Mouse (Mus musculus) T-helper 1 cell (primary cell): ENCODE data around the gene Rab40c.

ENCODE experiments used
- in situ Hi-C: fragments of 300-600 bp; cut with MboI, MseI; formaldehyde crosslinking; loops from one replicate; pipeline ENCODE4 v1.15.1; 2025; ENCODE audit warnings: high pct_unique_total_duplicates

The Rab40c gene

GRCm38 (mm10) chr17:25843636-25844395 is 75.7 kb downstream of the Rab40c start:
- in situ Hi-C loops, result no loop called here

GRCm38 (mm10) chr17:25843122-25843521 is 76.4 kb downstream of the Rab40c start:
- in situ Hi-C loops, result no loop called here

GRCm38 (mm10) chr17:25842509-25842908 is 77.0 kb downstream of the Rab40c start:
- in situ Hi-C loops, result no loop called here

GRCm38 (mm10) chr17:25841117-25841880 is 78.2 kb downstream of the Rab40c start, which contains the start of gene Gm20683:
Gene Gm20683, minus strand, starts transcription at chr17:25841763.
- in situ Hi-C loops, result no loop called here

GRCm38 (mm10) chr17:25840519-25840918 is 79.0 kb downstream of the Rab40c start:
- in situ Hi-C loops, result no loop called here

- in situ Hi-C loops, result loop anchor here (10.0 kb wide), 1 partner anchor 825 kb away; the partner anchor contains the start of genes Cramp1l and Ift140
These were observed 79.9 kb downstream of the Rab40c start for GRCm38 (mm10) chr17:25839455-25840235.

DNA sequence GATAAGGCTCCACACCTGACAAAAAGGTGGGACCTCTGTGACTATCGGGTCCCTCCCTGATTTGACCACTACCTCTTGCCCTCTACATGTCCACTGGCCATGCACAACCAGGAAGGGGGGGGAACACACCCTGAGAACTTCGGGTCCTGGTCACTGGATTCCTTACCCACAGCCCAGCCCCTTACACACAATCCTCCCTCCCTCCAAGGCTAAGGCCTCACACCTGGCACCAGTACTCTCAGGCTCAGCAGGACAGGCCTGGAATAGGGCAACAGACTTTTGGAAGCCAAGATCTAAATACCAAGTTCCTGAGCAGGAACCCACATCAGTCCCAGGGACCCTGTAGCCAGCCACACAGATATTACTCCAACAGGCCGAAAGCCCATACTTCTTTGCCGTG is 80.6 kb downstream of the Rab40c start:
- in situ Hi-C loops, result loop anchor here (10.0 kb wide), 1 partner anchor 824 kb away; the partner anchor contains the start of genes Cramp1l and Ift140

GRCm38 (mm10) chr17:25837533-25837932 is 82.0 kb downstream of the Rab40c start:
- in situ Hi-C loops, result loop anchor here (10.0 kb wide), 1 partner anchor 823 kb away; the partner anchor contains the start of genes Cramp1l and Ift140

DNA sequence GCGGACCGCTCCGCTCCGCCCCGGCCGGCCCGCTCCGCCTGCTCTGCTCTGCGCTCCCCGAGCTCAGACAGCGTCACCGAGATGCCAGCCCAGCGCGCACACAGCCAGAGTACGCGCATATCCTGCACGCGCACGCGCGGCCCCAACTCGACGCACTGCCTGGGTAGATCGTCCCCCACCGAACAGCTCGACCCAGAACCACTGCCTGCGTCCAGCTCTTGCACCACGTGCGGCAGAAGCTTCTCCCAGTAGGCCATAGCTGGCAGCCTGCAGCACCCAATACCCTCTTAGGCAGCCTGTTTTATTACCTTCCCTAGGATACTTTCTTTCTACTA is 82.5 kb downstream of the Rab40c start, which contains the start of gene Rhbdl1:
Rhbdl1 (minus strand) TSS at position 220 of the 335 bp plus-strand sequence.
- in situ Hi-C loops, result loop anchor here (10.0 kb wide), 1 partner anchor 822 kb away; the partner anchor contains the start of genes Cramp1l and Ift140

DNA sequence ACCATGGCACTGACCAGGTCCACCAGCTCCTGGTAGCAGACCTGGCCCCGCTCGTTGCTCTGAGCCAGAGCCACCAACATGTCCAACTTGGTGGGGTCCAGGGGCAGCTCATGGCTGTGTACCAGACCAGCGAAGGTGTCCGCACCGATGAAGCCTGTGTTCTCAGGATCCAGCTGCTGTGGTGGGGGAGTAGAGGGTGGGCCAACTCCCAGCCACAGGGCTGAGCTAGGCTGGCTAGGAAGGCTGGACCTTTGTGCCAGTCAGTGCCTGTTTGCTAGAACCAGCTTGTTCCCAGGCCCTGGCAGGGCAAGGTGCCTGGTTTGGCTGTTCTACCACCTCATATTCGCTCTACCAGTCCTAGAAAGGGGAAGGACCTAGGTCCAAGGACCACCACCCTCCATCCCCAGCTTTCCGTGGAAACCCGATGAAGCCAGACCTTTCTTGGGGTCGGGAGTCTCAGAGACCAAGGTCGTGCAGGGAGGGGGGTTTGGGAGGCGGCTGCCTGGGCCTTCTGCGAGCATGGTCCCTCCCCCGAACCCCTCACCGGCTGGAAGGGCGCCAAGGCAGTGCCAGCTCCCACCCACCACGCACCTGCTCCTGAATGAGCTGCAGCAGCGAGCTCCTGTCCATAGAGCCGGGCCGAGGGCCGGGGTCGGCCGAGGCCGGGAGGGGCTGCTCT is 83.0 kb downstream of the Rab40c start:
- in situ Hi-C loops, result loop anchor here (10.0 kb wide), 1 partner anchor 822 kb away; the partner anchor contains the start of genes Cramp1l and Ift140

- in situ Hi-C loops, result loop anchor here (10.0 kb wide), 1 partner anchor 821 kb away; the partner anchor contains the start of genes Cramp1l and Ift140
These were observed 83.7 kb downstream of the Rab40c start for GRCm38 (mm10) chr17:25835816-25836215.

GRCm38 (mm10) chr17:25835301-25835700 is 84.2 kb downstream of the Rab40c start:
- in situ Hi-C loops, result loop anchor here (10.0 kb wide), 1 partner anchor 820 kb away; the partner anchor contains the start of genes Cramp1l and Ift140

DNA sequence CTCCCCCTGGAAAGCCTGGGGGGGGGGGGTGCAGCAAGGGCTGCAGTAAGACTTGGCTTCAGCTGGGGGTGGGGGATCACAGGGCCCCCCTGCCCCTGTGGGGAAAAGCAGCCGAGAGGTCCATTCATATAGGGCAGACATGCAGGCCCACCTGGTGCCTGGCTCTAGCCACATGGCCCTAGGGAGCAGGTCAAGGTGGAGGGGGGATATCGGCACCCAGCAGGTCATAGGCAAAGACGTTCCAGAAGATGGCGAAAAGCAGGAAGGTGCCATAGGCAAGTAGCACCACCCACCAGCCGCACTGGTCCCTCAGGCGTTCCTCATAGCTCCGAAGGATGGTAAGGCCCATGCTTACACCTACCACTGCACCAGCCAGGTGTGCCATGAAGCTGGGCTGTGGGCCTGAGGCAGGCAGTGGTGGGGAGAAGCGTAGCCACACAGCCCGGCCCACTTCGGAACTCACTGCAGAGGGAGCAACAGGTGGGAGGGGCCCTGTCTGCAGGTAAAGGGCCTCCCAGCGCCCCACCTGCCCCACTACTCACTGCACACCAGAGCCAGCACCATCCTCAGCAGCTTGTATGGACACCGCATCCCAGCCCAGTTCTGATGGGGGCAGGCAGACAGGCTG is 84.8 kb downstream of the Rab40c start:
- in situ Hi-C loops, result loop anchor here (10.0 kb wide), 1 partner anchor 820 kb away; the partner anchor contains the start of genes Cramp1l and Ift140

- in situ Hi-C loops, result loop anchor here (10.0 kb wide), 1 partner anchor 819 kb away; the partner anchor contains the start of genes Cramp1l and Ift140
These were observed 85.4 kb downstream of the Rab40c start for GRCm38 (mm10) chr17:25833961-25834594.

DNA sequence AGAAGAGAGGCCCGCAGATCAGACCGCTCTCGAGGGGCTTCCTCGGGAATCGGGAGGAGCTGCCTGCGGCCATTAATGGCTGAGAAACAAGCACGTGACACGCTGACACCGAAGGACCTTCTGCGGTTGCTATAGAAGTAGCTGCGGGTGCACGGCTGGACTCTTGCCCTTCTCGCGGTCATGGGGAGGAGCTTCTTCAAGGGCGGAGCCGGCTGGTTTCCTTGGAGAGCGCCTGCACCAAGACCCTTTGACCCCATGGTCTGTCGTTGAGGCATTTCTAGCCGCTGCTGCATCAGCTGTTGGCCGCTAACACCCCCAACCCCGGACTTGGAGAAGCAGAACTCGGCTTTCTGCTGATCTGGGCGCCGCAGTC is 86.2 kb downstream of the Rab40c start, which contains the start of gene Stub1:
Stub1 (minus strand) TSS at position 114 of the 373 bp plus-strand sequence.
- in situ Hi-C loops, result loop anchor here (10.0 kb wide), 1 partner anchor 818 kb away; the partner anchor contains the start of genes Cramp1l and Ift140

- in situ Hi-C loops, result loop anchor here (10.0 kb wide), 1 partner anchor 818 kb away; the partner anchor contains the start of genes Cramp1l and Ift140
These were observed 86.9 kb downstream of the Rab40c start for GRCm38 (mm10) chr17:25832436-25833290.
